Mouse (Mus musculus): ENCODE measurements at regions not wholly inside any gene's neighbourhood (a gene's known extent, or its start where the extent isn't known, plus 50 kb on each side); places are given as distances from the start of the nearest gene placed in this dataset.
A peak's percentile ranks its signal among the peaks of the same experiment; 100 is the strongest.

DNA sequence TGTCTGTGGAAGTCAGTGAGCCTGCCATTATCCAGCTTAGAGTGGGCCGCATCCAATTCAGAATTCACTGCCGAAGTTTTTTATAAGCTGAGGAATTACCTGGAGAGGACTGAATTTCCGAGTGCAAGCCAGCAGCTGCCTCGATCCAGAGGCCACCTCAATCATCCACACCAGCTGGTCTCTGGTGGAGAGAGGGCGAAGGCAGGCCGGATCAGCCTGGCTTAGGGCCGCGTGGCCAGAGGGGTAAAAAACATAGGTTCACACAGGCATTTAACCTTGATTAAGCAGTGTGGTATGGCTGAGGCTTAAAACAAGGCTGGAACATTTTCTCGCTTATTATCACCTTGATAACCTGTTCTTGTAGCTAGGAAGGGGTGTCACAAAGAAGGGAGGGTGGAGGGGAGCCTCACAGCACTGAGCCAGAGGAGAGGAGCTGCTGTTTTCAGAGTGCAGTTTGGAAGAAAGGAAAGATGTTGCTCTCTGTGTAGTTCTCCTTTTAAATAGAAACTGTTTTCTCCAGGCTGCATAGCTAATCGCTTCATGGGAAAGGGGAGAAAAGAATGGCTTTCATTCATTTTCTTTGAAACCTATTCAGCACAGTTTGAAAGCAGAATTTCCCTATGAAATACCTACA lies 135.1 kb upstream of the Noct start:
- no peak for DNase-seq (ENCODE audit: low spot score)

DNA sequence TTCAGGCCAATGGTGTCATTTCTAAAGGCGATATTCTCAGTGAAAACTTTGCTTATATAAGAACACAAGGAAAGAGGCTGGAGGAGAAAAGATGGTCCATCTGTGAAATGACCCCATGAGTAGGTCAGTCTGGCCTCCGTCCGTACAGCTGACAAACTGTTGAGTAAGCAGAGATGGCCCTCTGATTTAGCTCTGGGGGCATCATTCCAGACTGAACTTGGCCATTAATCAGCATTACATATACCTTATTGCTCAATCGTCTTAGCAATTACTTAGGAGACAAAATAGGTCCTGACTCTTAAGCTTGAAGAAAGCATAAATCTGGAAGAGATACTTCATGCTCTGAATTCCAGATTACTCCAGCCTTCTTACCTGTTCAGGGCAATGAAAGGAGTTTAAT lies 132.8 kb upstream of the Noct start:
- no peak for DNase-seq (ENCODE audit: low spot score)

DNA sequence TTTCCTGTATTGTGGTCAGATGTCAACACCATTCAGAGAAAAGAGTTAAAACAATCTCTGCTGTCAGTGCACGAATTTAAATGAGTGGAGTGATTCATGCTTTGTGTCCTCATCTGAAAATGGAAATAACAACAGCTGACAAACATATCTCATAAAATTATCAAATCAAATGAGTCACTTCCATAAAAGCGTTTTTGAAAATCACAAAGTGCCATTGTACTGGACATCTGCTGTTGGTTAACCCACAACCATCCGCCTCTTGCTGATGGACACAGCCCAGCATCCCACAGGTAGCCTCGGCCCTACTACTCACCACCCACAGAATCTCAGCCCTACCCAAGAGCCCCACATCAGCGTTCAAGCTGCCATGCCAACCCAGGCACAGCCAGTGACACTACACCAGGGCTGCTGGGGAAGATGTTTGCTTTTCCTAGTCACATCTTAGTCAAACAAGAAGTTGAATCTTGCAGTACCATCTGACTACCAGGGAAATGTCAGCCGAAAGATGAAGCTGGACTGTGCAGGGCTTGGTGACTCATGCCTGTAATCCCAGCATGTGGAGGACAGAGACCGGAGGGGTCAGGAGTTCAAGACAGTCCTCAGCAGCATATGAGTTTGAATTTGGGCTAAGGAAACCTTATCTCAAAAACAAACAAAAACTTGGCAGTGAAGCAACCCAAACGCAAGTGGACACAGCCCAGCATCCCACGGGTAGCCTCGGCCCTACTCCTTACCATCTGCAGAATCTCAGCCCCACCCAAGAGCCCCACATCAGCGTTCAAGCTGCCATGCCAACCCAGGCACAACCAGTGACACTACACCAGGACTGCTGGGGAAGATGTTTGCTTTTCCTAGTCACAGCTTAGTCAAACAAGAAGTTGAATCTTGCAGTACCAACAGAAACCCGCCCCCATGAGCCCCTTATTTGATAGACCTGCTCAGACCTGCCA lies 131.9 kb upstream of the Noct start:
- no peak for DNase-seq (ENCODE audit: low spot score)

DNA sequence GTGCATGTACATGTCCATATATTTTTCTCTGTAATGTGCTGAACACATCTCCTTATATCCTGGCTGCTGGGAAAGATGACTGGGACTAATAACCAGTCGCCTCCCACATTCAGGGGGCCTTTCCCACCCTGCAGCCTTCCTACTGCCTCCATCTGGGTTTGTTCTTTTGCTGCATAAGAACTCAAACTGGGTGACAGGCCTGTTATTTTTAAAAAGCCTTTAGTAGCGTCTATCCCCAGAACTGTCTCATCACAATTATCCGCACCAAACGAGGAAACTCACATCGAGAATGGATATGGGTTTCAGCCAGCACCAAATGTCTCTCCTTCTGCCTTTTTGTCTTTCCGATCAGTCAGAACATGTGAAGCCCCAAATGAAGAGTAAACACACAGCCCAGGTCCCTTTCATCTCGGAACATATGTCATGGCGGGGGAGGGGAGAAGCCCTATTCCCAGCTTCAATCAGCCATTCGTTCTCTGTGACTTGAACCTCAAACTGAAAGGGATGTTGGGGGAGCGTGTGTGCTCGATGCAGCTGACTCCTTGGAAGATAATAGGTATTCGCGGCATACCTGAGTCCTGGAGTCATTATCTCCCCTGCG lies 128.3 kb upstream of the Noct start:
- DNase-seq (ENCODE audit: low spot score), result no peak

DNA sequence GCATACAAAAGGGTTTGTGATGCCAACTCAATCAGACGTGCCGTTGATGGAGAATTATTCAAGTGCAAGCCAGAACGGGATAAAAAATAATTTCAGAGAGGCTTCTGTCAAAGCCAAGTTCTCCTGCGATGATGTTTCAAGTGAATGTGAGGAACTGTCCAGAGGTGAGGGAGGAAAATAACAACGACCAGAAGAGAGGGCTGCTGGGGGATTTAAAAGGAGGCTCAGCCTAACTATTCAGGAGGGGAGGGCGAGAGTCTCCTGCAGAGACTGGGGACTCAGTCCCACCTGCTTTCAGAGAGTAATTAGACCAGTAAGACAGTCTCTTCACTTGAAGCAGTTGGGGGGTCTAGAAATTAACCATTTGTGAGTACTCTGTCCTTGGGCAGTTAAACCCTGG lies 127.7 kb upstream of the Noct start:
- no peak for DNase-seq (ENCODE audit: low spot score)

DNA sequence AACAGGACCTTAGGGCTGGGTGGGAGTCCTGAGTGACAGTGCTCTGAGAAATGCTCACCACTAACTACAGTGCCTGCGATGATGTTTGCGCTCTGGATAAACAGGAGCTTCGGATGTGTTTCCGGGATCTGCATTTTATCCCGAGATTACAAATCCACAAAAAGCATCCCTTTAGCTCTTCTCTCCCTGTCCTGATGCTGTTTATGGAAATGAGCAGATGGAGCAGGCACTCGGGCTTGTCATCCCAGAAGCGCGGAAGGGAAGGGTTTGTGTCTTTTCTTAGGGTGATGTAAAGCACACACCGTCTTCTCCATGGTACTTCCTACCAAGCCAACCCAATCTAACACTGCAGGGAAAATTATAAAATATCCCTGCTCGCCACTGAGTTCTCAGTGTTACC lies 126.9 kb upstream of the Noct start:
- no peak for DNase-seq (ENCODE audit: low spot score)

DNA sequence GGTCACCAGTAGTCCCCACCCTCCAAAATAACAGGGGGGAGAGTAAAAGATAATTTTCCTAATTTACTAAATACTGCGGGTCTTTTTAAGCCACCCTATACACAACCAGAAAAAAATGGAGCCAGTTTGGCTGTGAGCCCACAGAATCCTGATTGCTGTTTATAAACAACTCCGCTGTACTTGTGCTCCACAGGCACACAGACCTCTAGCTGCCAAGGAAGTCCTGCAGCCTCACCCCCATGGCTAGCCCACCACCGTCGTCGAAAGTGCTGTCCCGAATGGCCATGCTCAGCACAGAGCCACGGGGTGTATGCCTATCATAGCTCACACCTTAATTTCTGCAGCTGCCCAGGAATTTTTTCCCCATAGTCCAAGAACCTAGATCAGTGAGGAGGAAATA lies 124.3 kb upstream of the Noct start:
- no peak for DNase-seq (ENCODE audit: low spot score)

DNA sequence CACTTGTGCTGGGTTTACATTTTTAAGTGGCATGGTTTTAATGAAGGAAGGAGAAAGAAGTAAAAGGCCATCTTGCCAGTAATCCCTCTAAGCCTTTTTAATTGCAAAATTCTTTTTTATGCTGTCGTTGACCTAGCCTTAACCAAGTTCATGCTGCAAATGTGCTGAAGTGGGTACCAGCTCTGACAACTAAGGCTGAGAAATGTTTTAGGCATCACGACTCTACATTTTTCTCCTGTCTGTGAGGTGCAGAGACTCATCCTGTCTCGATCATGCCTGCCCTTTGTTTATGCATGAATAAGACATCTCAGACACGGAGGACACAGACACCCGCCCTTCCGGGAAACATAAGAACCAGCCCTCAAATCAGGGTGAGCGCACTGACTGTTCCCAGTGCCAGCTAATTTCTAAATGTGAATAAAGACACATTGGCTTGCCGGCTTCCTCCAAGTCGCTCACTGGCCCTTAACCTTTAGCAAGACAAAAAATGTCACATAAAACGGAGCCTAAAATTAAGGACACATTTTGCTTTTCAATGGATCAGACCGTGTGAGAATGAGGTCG lies 115.5 kb upstream of the Noct start:
- no peak for DNase-seq (ENCODE audit: low spot score)

DNA sequence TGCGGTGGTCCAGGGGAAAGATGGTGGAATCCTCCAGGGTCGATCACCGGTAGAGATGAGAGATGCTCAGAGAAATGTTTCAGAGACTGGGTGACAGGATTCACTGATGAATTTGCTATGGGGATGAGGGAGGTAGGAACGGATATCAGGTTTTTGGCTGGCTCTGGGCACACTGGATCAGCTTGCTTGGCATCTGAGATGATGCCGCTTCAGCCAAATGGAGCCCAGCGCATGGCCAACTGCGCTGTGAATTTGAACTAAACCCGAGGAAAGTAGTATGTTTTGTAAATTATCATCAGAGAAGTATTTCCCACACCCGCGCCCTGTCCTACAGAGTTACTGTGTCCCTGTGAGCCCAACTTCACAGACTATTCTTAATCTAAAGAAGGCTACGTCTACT lies 113.0 kb upstream of the Noct start:
- DNase-seq (ENCODE audit: low spot score), result no peak

DNA sequence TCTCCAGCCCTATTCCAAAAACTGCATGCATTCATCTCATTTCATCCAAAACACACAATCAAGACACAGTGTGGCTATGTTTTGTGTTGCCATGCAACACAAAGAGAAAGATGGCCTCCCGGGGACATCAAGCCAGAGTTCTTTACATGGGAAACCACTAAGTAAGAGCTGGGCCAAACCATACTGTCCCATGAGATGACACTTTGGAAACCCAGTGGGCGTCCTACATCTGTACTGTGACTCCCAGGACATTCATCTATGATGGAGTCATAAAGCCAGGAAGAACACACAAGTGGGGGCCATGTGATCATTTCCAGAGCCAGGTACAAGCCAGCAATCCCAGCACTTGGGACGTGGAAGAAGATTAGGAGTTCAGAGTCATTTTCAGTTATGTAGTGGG lies 111.9 kb upstream of the Noct start:
- no peak for DNase-seq (ENCODE audit: low spot score)

DNA sequence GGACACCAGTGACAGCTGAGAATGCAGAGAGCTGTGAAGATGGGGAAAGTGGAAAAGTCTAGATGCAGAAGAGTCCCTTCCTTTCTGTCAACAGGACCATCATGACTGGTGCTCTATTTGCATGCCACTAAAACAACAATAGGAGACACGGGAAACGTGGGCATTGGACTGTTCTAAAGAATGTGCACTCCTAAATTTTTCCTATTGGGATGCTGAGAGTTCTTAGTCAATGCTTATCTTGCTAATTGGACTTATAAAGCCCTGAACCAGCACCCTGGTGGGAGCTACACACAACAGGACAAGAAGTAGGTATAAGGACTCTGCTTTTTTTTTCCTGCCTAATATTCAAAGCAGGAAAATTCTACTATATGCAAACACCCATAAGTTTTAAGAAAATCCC lies 108.3 kb upstream of the Noct start:
- DNase-seq (ENCODE audit: low spot score), result no peak

DNA sequence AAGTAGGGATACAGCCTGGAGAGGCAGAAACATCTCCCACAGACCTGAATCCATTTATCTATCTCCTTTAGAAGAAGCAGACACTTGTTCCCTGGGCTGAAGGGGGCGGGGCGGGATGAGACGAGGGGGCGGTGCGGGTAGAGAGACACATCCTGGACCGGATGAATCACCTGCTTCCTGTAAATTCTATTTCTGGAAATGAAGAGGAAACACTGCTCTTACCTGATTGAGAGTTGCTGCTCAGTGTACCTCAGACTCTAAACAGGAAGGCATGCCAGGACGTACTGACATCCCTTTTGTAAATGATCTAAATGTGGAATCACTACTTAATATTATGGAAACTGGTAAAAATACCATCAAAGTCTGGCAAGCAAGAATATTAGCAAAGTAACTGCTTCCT lies 105.5 kb upstream of the Noct start:
- DNase-seq (ENCODE audit: low spot score), result no peak

DNA sequence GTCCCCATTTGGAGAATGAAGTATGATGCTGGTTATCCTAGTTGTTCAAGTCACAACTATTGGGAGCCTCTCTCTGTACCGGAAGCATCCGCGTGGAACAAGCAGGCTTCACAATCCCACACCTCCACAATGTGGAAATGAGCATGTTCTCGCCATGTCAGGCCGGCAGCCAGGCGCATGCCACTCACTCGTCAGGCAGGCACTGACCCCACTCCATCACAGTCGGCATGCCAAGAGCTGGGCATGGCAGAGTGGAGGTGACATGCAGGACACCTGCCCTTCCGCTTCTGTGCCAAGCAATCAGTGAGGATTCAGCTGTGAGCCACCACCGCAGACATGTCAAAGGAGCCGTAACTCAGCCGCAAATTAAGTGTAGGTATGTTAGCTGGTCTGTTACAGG lies 103.7 kb upstream of the Noct start:
- no peak for DNase-seq (ENCODE audit: low spot score)

DNA sequence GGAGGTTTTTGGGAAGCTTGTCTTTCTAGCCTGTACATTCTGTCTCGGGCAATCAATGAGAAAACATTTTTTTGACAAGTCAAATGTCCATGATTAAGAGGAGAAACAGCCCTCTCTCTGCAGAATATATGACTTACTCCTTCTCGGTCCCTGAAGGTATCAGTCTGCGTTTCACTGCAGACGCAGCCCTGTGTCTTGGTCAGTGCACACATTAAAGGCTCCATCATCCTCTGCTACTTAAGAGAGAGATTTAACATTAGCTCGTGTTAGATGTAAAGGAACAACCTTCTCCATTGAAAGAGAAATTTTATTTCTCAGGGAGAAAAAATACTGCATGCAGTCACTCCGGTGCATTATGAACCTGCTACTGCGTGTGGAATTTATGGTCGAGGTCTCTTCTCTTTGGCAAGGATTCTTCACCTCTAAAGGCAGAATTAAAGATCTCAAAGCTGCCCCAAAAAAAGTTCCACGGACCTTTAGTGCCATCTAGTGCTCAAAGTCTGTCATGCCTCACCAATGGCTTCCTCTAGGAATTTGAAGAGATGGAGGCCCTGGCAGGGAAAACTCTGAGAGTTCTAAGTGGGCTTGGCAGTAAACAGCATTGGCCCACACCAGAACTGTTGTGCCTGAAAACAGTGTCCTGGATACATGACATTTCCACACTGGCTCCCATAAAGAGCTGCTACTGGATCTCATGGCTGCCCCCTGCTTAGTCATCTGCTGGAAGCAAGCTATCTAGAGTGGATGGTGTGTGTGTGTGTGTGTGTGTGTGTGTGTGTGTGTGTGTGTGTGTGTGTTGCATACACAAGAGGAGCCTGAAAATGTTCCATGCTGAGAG lies 102.3 kb upstream of the Noct start:
- DNase-seq (ENCODE audit: low spot score), result peak; percentile 48

DNA sequence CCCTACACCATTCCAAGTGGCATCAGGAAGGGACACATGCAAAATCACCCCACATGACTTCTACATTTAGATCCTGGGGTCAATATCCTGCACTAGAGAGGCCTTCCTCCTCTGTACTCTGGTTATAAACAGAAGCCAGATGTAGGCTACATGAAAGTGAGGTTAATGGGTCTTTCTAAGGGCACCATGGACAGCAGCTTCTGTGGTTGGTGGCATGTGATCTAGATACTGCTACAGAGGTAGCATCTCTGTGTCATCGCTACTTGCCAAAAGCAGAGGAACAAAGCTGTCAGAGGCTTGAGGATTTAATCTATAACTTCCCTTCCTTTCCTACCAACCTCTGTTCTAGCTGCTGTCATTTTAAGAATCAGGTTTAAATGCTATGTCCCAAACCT lies 101.7 kb upstream of the Noct start:
- no peak for DNase-seq (ENCODE audit: low spot score)

DNA sequence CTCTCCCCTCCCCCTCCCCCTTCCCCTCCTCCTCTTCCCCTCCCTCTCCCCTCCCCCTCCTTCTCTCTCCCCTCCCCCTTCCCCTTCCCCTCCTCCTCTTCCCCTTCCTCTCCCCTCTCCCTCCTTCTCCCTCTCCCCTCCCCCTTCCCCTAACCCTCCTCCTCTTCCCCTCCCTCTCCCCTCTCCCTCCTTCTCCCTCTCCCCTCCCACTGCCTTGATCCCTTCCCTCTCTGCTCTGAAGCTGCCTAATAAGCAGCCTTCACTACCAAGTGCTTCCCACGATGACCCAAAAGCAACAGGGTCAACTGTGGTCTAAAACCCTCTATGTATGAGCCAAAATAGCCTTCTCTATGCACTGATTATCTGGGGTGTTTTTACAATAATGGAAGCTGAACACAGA lies 96.4 kb upstream of the Noct start:
- no peak for DNase-seq (ENCODE audit: low spot score)

DNA sequence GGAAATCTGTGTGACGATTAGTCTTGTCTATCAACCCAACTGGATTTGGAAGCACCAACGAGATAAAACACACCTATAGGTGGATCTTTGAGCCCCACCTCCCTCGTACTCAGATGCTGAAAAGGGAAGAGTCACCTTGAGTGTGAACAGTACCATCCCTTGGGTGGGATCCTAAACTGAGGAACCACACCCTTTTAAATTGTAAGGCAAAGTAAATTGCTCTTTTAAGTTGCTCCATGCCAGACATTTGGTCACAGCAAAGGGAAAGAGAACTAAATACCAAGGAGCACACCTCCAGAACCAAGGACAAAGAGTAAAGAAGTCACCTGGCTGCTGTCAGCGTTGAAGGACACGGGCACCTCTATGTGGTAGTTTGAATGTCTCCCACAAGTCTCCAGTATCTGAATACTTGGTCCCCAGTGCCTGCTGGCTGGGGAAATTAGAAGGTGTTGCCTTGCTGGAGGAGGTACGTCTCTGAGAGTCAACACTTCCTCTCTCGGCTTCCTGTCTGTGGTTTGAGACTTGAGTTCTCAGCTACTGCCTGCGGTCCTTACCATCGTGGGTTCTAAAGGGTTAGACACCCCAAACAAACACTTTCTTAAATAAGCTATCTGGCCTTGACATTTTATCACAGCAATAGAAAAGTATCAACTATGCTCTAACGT lies 95.6 kb upstream of the Noct start:
- DNase-seq (ENCODE audit: low spot score), result no peak

DNA sequence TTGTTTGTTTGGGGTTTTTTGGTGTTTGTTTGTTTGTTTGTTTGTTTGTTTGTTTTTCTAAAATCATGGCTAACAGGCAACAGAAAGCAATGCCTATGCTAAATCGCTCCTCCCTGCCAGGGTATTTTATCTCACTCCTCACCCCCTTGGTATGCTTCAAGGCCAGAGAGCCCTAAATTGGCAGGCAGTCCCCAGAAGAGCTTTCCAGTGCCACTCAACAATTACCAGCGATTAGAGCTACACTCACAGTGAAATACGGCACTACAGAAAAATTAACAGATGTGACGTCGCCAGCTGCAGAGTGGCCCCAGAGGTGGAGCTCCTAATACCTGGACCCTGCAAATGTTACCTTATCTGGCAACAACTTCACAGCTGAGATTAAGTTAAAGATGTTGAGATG lies 93.5 kb upstream of the Noct start:
- DNase-seq (ENCODE audit: low spot score), result no peak

DNA sequence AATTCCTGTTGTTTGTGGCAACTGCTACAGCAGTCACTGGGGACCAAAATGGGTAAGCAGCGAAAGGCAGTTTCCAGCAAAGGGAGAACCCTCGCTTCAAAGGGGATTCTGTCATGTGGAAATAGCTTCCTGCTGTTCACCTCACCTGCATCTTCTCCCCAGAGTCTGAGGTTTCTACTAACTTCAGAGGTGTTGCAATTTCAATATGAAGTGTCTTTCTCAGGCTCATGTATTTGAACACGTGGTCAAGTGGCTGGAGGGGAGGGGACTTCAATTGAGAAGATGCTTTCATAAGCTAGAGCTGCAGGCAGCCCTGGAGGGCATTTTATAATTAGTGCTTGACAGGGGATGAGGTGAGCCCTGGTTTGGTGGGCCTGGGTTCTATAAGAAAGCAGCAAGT lies 92.9 kb upstream of the Noct start:
- no peak for DNase-seq (ENCODE audit: low spot score)

DNA sequence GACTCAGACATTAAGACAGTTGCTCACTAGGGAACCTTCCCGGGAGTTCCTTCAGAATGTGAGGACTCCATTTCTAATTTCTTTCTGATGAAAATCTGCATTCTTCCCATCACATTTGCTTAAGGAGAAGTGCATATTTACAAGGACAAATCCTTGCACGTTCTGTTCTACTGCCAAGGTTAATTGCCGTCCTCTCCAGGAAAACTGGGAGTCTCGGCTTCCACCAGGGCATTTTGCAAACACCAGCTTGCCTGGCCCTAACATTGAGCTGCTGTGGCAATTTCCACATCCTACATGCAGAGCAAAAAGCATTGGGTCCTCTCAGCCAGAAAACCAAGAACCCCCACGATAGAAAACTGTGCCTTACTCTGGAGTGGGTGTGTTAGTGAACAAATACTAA lies 91.5 kb upstream of the Noct start:
- no peak for DNase-seq (ENCODE audit: low spot score)

DNA sequence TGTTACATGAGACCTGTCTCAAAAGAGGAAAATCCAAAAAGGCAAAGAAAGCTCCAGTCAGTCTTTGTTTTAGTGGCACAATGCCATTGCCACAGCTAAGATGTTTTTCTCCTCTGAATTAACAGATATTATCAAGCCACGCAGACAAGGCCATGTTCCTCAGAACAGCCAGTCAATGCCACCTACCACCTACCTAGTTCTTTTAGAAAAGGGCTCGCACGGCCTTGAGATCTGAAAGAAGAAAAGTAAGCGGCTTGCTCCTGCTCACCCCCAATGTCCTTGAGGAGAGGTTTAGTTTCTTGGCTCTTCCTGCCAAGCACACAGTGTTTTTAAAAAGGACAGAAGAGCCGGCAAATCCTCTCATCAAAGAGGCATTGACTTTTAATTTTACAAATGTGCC lies 88.7 kb upstream of the Noct start:
- DNase-seq (ENCODE audit: low spot score), result no peak

Measured in yolk sac, embryonic 10.5 days (tissue).